Mouse (Mus musculus): ENCODE data around the gene Srp72. TPM values are rescaled to one million over a fixed set of nuclear protein-coding genes. Genes with fewer than 3 reads are reported as not detected.

Srp72 gene
- total RNA-seq (2021), result 10 to 100 TPM; 84.2 to 86.6 TPM
- long read RNA-seq, experiment 1, transcript Srp72-201 (19 exons, 3,625 nt), result major isoform, 15 of 20 reads
- long read RNA-seq, experiment 1, partial matches to known transcripts, result 1 of 20 reads
- long read RNA-seq, experiment 1, other reads (novel, unspliced or antisense), result 2 of 20 reads
- long read RNA-seq, experiment 2, transcript Srp72-201 (19 exons, 3,625 nt), result major isoform, 16 of 23 reads
- long read RNA-seq, experiment 2, partial matches to known transcripts, result 5 of 23 reads
- long read RNA-seq, experiment 2, other reads (novel, unspliced or antisense), result 2 of 23 reads

DNA sequence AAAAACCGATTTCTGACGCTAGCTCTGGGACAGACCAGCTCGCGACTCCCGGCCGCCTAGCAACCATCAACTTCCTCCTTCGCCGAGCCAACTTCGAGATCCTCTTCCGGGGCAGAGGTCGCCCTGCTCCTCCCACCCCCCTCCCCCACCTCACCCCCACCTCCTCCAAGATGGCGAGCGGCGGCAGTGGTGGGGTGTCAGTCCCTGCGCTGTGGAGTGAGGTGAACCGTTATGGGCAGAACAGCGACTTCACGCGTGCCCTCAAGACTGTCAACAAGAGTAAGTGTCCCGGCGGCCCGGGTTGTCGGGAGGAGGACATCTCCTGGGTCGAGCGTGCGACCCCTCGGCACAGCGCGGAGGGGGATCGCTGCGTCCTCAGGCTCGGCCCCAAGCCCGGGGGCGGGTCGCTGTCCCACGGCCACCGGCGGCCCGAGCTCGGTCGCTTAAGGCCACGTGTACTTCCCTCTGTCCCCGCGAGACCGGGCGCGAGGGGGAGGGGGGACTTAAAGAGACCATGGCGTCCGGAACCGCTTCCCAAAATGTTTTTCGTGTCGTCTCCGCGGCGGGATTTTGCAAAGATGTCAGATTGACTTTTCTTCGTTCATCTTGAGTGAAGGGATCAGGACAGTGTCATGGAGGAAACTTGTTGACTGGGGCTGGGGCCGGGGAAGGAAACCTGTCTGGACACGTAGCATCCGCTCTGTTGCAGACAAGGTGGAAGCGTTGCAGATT, at the start of gene Srp72:
Gene Srp72, plus strand, starts transcription at position 130 of the 732 bp plus-strand sequence.
- peak; percentile 72 to 89 for DNase-seq (ENCODE audit: low spot score in 2 of 2)

- DNase-seq (ENCODE audit: low spot score in 2 of 2), result no peak
These were observed 46.2 kb upstream of the Srp72 start for GRCm38 (mm10) chr5:76928124-76928832.

GRCm38 (mm10) chr5:76929180-76929877, 45.2 kb upstream of the Srp72 start:
- no peak for DNase-seq (ENCODE audit: low spot score in 2 of 2)

GRCm38 (mm10) chr5:76939717-76940116, 34.8 kb upstream of the Srp72 start:
- no peak for DNase-seq (ENCODE audit: low spot score in 2 of 2)

GRCm38 (mm10) chr5:76941975-76942374, 32.5 kb upstream of the Srp72 start:
- no peak for DNase-seq (ENCODE audit: low spot score in 2 of 2)

DNA sequence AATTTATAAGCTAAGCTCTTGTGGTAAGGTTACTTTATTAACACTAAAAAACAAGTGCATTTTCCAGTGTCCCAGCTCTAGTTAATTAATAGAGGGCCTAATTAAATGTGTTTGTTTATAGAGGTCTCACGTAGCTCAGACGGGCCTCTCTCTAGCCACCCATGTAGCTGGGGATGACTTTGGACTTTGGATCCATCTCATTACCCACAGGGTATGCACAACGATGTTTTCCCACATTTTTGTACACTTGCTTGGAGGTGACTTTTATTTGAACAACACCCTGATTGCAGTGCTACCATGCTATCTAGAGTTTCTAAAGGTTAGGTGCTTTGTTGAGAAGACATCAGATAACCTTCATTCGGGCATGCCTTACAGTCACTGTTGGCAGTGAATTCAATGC, 32.0 kb upstream of the Srp72 start:
- no peak for DNase-seq (ENCODE audit: low spot score in 2 of 2)

GRCm38 (mm10) chr5:76944965-76945677, 29.4 kb upstream of the Srp72 start:
- DNase-seq (ENCODE audit: low spot score in 2 of 2), result no peak

DNA sequence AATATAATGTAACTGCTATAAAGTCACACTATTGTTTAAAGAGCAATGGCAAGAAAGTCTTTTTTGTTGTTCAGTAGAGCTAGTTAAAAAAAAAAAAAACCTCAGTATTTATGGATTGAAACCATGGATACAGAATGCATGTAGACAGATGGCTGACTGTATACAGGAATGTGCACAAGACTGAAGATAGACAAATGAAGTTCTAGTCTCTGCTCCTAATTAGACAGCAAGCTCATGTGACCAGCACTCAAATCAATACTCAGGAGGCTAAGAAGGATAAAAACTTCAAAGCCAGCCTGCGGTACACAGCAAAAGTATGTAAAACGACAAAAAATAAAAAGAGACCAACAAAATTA, 28.8 kb upstream of the Srp72 start:
- DNase-seq (ENCODE audit: low spot score in 2 of 2), result no peak

DNA sequence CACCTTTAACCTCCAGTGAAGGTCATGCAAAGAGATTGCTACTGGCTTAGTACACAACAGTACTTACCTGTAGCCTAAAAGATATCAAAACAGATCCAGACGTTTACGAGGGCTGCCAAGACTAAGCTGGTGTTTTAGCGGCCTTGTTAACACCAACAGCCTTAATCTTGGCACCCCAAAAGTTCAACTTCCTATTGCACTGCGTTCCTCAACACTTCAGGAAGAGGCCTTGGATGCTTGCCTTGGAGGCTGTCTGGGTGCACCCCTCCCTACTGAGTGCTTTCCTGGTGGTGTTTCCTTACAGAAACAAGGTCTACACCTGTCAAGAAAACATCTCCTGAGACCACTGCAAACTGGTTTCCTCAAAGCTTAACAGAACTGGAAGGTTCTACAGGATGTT, 27.3 kb upstream of the Srp72 start:
- no peak for DNase-seq (ENCODE audit: low spot score in 2 of 2)

GRCm38 (mm10) chr5:76947758-76948157, 26.7 kb upstream of the Srp72 start:
- no peak for DNase-seq (ENCODE audit: low spot score in 2 of 2)

DNA sequence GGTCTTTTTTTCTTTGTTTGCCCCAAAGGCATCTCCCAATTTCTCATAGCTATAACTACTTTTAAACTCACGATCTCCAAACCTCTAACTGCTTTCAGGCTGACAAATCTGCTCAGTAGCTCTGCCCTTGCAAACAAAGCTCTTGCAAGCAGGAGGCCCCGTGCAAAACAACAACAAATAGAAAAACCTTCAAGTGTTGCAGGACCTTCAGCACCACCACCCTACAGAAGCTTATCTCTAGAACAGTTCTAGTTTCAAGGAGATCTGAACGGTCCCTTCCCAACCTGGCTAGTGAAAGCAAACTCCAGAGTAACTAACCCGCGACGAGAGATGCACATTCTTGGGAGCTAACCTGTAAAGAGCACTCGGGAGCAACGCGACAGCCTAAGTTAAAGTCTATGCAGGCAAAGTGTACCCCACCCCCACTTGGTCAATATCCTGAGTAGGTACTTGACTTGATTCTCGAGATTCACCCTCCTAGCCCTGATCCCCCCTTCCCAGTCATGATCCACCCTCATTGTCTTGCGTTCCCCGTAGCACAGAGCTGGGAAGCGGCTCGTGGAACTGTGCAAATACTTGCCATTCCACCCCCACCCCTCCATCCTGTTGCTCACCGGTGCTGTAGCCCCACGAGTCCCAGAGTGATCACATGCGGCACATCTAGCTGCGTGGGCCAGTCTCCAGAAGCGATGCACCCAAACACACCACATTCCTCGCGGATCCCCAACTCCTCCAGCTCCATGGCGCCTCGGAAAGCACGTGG, 24.0 kb upstream of the Srp72 start:
- DNase-seq (ENCODE audit: low spot score in 2 of 2), result peak in 1 of 2 experiments; percentile 16

DNA sequence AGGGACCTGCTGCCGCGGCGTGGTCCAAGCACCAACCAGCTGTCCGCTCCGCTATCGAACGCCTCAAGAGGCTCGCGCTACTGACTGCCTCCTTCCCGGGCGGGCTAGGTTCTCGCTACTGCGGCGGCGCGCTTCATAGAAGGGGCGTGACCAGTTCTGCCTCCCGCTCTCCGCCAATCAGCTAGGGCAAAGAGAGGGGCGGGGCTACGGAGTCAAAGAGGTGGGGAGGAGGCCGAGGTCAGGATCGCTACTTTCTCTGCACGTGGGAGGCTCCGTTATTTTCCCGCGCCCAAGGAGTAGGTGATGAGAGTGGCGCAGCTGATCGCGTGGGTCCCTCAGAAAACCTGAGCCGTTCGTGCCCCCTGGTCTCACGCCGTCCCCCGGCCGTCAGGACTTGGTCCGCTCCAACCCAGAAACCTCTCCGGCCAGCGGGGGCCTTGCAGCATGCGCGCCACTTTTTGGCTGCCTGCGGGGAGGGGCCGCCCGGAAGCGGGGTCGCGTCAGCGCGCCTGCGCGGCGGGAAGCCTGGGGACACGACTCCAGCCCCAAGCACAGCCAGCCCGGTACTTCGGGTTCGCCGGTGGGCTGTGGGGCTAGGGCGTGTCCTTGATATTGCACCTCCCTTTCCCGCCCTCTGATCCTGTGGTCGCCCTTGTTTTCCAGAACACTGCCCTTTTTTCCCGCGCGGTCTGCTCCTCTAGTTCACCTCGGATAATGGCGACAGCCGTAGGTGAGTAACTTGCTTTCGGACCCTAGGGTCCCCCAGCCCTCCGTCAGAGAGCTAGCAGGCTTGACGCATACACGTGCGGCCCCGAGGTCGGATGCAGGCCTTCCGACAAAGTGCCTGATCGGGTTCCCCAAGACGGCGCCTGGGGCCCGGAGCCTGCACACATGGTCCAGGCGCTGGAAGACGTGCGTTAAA, 23.1 kb upstream of the Srp72 start, which contains the start of the genes Paics and Ppat:
Gene Paics, plus strand, starts transcription at position 202 of the 922 bp plus-strand sequence.
Gene Ppat, minus strand, starts transcription at position 473 of the 922 bp plus-strand sequence.
- peak; percentile 96 to 99 for DNase-seq (ENCODE audit: low spot score in 2 of 2)

DNA sequence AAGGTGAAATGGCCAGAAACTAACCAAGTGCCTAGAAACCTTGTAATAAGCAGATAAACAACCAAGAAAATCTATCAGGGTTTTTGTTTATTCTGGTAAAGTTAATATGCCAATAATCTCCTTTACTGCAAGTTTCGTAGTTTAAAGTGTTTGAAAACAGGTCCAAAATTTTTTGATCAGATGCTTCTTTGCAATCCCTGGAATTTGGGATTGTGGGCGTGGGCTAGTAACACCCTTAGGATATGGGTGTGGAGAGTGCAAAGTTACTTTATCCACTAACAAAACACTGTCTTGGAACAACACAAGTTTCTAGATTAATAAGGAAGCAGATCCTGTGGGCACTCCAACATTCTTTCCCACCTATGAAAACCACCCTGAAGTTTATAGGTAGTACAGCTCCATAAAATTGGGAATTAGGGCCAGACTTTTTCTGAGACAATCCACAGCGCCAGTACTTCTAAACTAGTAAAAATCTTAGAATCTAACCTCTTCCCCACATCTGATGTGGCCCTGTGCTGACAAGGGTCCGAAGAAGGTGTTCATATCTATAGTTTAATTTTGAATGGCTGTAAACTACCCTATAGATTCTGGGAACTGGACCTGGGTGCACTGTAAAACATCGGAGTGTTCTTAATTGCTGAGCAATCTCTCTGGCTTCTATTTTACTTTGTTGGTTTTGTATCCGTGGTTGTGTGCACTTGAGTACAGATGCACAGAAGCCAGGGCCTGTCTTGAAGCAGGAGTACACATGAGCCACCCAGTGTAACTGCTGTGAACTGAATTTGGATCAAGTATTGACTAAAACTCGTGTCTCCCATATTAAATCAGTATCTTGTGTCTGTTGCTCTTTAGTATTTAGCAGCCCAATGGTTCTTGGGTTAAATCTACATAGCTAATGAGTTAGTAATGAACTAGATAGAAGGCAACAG, 22.1 kb upstream of the Srp72 start:
- DNase-seq (ENCODE audit: low spot score in 2 of 2), result no peak

DNA sequence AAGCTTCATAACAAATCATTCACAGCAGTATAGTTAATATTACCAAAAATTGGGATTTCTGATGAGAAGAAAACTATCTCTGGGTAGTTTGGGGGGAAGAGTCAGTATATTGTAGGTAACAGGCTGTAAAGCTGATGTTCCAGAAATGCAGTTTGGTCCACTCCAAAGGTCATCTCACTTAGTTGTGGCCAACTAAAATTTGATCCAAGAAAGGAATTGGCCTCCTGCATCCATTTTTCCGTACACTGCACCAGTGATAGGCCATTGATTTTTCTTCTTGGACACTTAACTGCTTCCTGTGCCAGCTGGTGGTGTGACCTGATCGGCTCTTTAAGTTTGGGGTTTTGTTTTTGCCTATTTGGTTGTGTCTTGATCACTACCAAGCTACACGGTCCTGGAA, 20.7 kb upstream of the Srp72 start:
- DNase-seq (ENCODE audit: low spot score in 2 of 2), result no peak

DNA sequence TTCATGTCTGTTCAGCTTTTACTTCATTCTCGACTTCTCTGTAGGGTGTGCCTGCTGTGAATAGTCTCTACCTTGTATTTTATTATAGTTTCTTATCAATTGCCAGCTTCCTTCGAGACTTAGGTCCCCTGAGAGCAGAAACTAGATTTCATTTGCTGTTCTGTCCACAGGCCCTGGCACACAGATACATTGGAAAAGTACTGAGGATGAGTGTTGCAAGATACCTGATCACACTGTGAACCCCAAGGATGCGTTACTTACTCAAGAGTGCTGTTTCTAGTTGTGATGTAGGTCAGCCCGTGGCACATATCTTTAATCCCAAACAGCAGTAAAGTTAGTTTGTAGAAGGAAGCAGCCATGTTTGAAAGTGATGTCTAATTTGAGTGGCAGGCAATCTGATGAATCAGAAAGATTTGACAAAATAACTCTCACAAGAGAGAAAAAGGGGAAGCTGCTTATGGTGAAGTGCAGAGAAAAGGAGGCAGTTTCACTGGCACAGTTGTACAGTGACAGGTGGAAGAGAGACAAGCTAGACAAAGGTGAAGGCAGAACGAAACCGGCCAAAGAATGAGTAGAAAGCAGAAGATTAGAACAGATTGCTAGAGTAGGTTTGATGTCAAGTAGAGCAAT, 20.1 kb upstream of the Srp72 start:
- DNase-seq (ENCODE audit: low spot score in 2 of 2), result no peak

- no peak for DNase-seq (ENCODE audit: low spot score in 2 of 2)
These were observed 19.0 kb upstream of the Srp72 start for GRCm38 (mm10) chr5:76955474-76955873.

GRCm38 (mm10) chr5:76957954-76958353, 16.5 kb upstream of the Srp72 start:
- no peak for DNase-seq (ENCODE audit: low spot score in 2 of 2)
